Mouse (Mus musculus): ENCODE results near the gene Treh. TPM values are rescaled to one million over a fixed set of nuclear protein-coding genes. Genes with fewer than 3 reads are reported as not detected.
A peak's percentile ranks its signal among the peaks of the same experiment; 100 is the strongest.

The Treh gene
- total and polyA plus RNA-seq, 2 experiments from 2014 or later: not detected

GRCm38 (mm10) chr9:44691671-44692520 is 18.9 kb downstream of the Treh start:
- Histone ChIP-seq H3K4me2 (ENCODE audit: low read depth) (no peak overlapping the region), H3K36me3 (ENCODE audit: insufficient read depth) (peaks cover 65% of the 10 kb centered on the region), H3K9ac (no peak overlapping the region), H3K27me3 (ENCODE audit: insufficient read depth, low read length) (no peaks in the 10 kb centered on the region), H3K4me1 (ENCODE audit: insufficient read depth) (no peaks in the 10 kb centered on the region), H3K27ac (ENCODE audit: low read depth, low read length) (peak overlapping the region; percentile 47; the same call in 1 of the 2 replicates), H3K9me3 (ENCODE audit: low read length) (no peaks in the 10 kb centered on the region), H3K4me3 (ENCODE audit: low read depth, low read length) (no peak overlapping the region)
- 55% methylated on average over 21 of the region's 21 CpGs for WGBS
- DNase-seq: peak; percentile 68
- peak; percentile 67 for ATAC-seq
- TF ChIP-seq CTCF (IDR thresholded peaks at IDR 0.05; ENCODE audit: low read depth): no peak

GRCm38 (mm10) chr9:44693071-44693470 is 20.0 kb downstream of the Treh start:
- no peak overlapping the region for H3K9ac ChIP-seq
- no peaks in the 10 kb centered on the region for H3K9me3 ChIP-seq (ENCODE audit: low read length)
- peaks cover 64% of the 10 kb centered on the region for H3K36me3 ChIP-seq (ENCODE audit: insufficient read depth)
- no peak overlapping the region for H3K4me2 ChIP-seq (ENCODE audit: low read depth)
- H3K4me3 ChIP-seq (ENCODE audit: low read depth, low read length): no peak overlapping the region
- WGBS: 68% methylated on average over 11 of the region's 11 CpGs
- no peak for ATAC-seq
- no peak overlapping the region for H3K27ac ChIP-seq (ENCODE audit: low read depth, low read length)
- no peaks in the 10 kb centered on the region for H3K27me3 ChIP-seq (ENCODE audit: insufficient read depth, low read length)
- H3K4me1 ChIP-seq (ENCODE audit: insufficient read depth): no peaks in the 10 kb centered on the region
- no peak for TF ChIP-seq CTCF (IDR thresholded peaks at IDR 0.05; ENCODE audit: low read depth)
- peak; percentile 30 for DNase-seq

- DNase-seq (no peak), ATAC-seq (no peak)
- 88% methylated on average over 16 of the region's 16 CpGs for WGBS
- H3K36me3 ChIP-seq (ENCODE audit: insufficient read depth): peaks cover 85% of the 10 kb centered on the region
- no peak overlapping the region for H3K4me2 ChIP-seq (ENCODE audit: low read depth)
- no peak for TF ChIP-seq CTCF (IDR thresholded peaks at IDR 0.05; ENCODE audit: low read depth)
- no peaks in the 10 kb centered on the region for H3K27me3 ChIP-seq (ENCODE audit: insufficient read depth, low read length)
- no peak overlapping the region for H3K4me3 ChIP-seq (ENCODE audit: low read depth, low read length)
- H3K27ac ChIP-seq (ENCODE audit: low read depth, low read length): no peak overlapping the region
- H3K9me3 ChIP-seq (ENCODE audit: low read length): no peaks in the 10 kb centered on the region
- no peaks in the 10 kb centered on the region for H3K4me1 ChIP-seq (ENCODE audit: insufficient read depth)
- H3K9ac ChIP-seq: no peak overlapping the region
Observed at GRCm38 (mm10) chr9:44697866-44698265, 24.8 kb downstream of the Treh start.

- Histone ChIP-seq H3K4me3 (ENCODE audit: low read depth, low read length) (no peak overlapping the region), H3K27me3 (ENCODE audit: insufficient read depth, low read length) (no peaks in the 10 kb centered on the region), H3K36me3 (ENCODE audit: insufficient read depth) (peaks cover 87% of the 10 kb centered on the region), H3K9me3 (ENCODE audit: low read length) (no peaks in the 10 kb centered on the region), H3K4me2 (ENCODE audit: low read depth) (no peak overlapping the region), H3K4me1 (ENCODE audit: insufficient read depth) (no peaks in the 10 kb centered on the region), H3K27ac (ENCODE audit: low read depth, low read length) (no peak overlapping the region), H3K9ac (no peak overlapping the region)
- 85% methylated on average over 10 of the region's 10 CpGs for WGBS
- no peak for TF ChIP-seq CTCF (IDR thresholded peaks at IDR 0.05; ENCODE audit: low read depth)
- no peak for DNase-seq
- ATAC-seq: no peak
Observed at GRCm38 (mm10) chr9:44699196-44699595, 26.2 kb downstream of the Treh start.

- no peak overlapping the region for H3K4me3 ChIP-seq (ENCODE audit: low read depth, low read length)
- H3K27ac ChIP-seq (ENCODE audit: low read depth, low read length): no peak overlapping the region
- H3K9me3 ChIP-seq (ENCODE audit: low read length): no peaks in the 10 kb centered on the region
- no peak for DNase-seq
- H3K36me3 ChIP-seq (ENCODE audit: insufficient read depth): peaks cover 84% of the 10 kb centered on the region
- no peak overlapping the region for H3K4me2 ChIP-seq (ENCODE audit: low read depth)
- 81% methylated on average over 5 of the region's 5 CpGs for WGBS
- H3K9ac ChIP-seq: no peak overlapping the region
- no peaks in the 10 kb centered on the region for H3K4me1 ChIP-seq (ENCODE audit: insufficient read depth)
- TF ChIP-seq CTCF (IDR thresholded peaks at IDR 0.05; ENCODE audit: low read depth): no peak
- H3K27me3 ChIP-seq (ENCODE audit: insufficient read depth, low read length): no peaks in the 10 kb centered on the region
- no peak for ATAC-seq
Observed at GRCm38 (mm10) chr9:44699730-44700129, 26.7 kb downstream of the Treh start.

- TF ChIP-seq CTCF (IDR thresholded peaks at IDR 0.05; ENCODE audit: low read depth): no peak
- no peaks in the 10 kb centered on the region for H3K9me3 ChIP-seq (ENCODE audit: low read length)
- H3K27ac ChIP-seq (ENCODE audit: low read depth, low read length): no peak overlapping the region
- peak overlapping the region; percentile 12; the same call in 1 of the 2 replicates for H3K4me3 ChIP-seq (ENCODE audit: low read depth, low read length)
- H3K27me3 ChIP-seq (ENCODE audit: insufficient read depth, low read length): no peaks in the 10 kb centered on the region
- ATAC-seq (peak; percentile 28; the same call in 1 of the 2 replicates), DNase-seq (no peak)
- peaks cover 71% of the 10 kb centered on the region for H3K36me3 ChIP-seq (ENCODE audit: insufficient read depth)
- 13% methylated on average over 28 of the region's 28 CpGs for WGBS
- no peak overlapping the region for H3K9ac ChIP-seq
- peak overlapping the region; percentile 44 for H3K4me2 ChIP-seq (ENCODE audit: low read depth)
- no peaks in the 10 kb centered on the region; the same call in 1 of the 2 replicates for H3K4me1 ChIP-seq (ENCODE audit: insufficient read depth)
Observed at GRCm38 (mm10) chr9:44707749-44708428, 34.9 kb downstream of the Treh start.

GRCm38 (mm10) chr9:44708429-44708765 is 35.4 kb downstream of the Treh start:
- peak overlapping the region; percentile 44 for H3K4me2 ChIP-seq (ENCODE audit: low read depth)
- no peaks in the 10 kb centered on the region; the same call in 1 of the 2 replicates for H3K4me1 ChIP-seq (ENCODE audit: insufficient read depth)
- 8% methylated on average over 22 of the region's 24 CpGs for WGBS
- no peak for TF ChIP-seq CTCF (IDR thresholded peaks at IDR 0.05; ENCODE audit: low read depth)
- H3K27me3 ChIP-seq (ENCODE audit: insufficient read depth, low read length): no peaks in the 10 kb centered on the region
- H3K27ac ChIP-seq (ENCODE audit: low read depth, low read length): no peak overlapping the region
- peak overlapping the region; percentile 12; the same call in 1 of the 2 replicates for H3K4me3 ChIP-seq (ENCODE audit: low read depth, low read length)
- peaks cover 72% of the 10 kb centered on the region for H3K36me3 ChIP-seq (ENCODE audit: insufficient read depth)
- DNase-seq (peak; percentile 51), ATAC-seq (peak; percentile 53)
- no peaks in the 10 kb centered on the region for H3K9me3 ChIP-seq (ENCODE audit: low read length)
- no peak overlapping the region for H3K9ac ChIP-seq
